Mouse (Mus musculus): ENCODE data around the gene Krt1. TPM values are rescaled to one million over a fixed set of nuclear protein-coding genes. Genes with fewer than 3 reads are reported as not detected.

Gene Krt1
- not detected for polyA plus RNA-seq (2014; fragmentation: Illumina TruSeq; extraction: RNeasy Lipid Tissue Mini Kit (QIAGEN cat#74804); ENCODE audit: low replicate concordance)

DNA sequence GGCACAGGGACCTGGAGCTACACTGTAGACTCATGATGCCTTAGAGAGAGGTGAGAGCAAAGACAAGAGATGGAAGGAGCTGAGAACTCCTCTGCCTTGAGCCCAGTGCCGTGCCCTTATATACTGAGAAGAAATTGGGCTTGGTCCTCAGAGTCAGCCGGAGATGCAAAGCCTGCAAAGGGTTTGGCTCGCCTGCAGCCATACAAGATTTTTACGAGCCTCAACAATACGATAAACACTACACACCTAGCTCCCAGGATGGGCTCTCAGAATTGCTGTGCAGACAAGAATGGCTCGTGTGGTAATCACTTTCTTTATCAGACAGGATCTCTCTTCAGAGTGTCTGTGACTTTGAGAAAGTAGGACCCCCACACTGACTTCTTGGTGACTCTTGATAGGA lies at the start of gene Krt1:
Krt1 (minus strand) TSS at position 101 of the 400 bp plus-strand sequence.

GRCm38 (mm10) chr15:101892820-101893219 lies 42.2 kb upstream of the Krt1 start, which contains the start of gene Krt76:
Gene Krt76 (minus strand): TSS chr15:101892920.

DNA sequence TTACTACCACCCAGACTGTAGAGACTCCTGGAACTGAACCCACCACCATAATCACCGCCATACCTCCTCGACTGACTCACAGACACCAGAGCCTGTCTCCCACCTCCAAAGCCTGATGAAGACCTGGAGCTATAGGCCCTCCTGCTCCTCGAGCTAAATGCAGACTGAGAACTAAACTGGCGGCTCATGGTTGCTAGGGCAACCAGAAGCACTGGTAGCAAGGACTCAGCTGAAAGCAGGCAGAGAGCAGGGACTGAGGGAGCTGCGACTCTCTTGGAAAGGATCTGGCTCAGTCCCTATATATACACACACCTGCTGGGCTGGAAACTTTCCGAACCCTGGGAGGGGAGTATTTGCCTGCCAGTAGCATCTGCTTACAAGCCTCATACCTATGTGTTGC lies 18.8 kb upstream of the Krt1 start, which contains the start of gene Krt77:
Krt77 (minus strand) TSS at position 275 of the 400 bp plus-strand sequence.

GRCm38 (mm10) chr15:101817875-101818274 lies 32.7 kb downstream of the Krt1 start, which contains the start of gene Krt2:
Gene Krt2 (minus strand): TSS chr15:101818169.

DNA sequence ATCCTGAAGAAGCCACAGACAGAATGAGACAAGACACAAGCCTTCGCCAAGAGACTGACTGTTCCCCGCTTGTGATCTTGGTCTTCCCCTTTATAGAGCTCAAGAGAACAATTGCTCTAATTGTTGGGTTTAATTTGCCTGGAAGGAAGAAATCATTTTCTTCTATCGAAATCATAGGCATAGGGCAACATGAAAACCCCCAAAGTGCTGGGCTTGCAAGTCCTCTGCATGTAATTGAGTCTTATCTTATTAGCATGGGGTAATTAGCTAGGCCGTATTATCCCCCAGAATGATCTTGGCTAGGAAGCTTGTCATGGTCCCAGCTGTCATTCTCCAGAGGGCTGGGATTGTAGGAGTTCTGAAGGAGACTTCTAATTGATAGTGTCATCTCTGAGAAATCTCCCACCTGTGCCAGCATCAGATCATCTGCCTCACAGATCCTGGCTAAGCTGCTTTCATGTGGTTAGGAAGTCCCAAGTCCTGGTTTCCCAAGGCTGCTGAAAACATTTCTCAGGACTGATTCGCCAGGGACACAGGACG lies 48.2 kb downstream of the Krt1 start, which contains the start of gene Krt73:
Krt73 (minus strand) TSS at position 51 of the 540 bp plus-strand sequence.

Other genes starting within 250 kb of the Krt1 start
- gene Gm5414, start 222.6 kb downstream of the Krt1 start, polyA plus RNA-seq (2014; fragmentation: Illumina TruSeq; extraction: RNeasy Lipid Tissue Mini Kit (QIAGEN cat#74804); ENCODE audit: low replicate concordance) = not detected
- gene Gm5478, start 203.4 kb downstream of the Krt1 start, polyA plus RNA-seq (2014; fragmentation: Illumina TruSeq; extraction: RNeasy Lipid Tissue Mini Kit (QIAGEN cat#74804); ENCODE audit: low replicate concordance) = not detected
- gene Krt6b, start 170.5 kb downstream of the Krt1 start, polyA plus RNA-seq (2014; fragmentation: Illumina TruSeq; extraction: RNeasy Lipid Tissue Mini Kit (QIAGEN cat#74804); ENCODE audit: low replicate concordance) = not detected
- gene Krt6a, start 156.5 kb downstream of the Krt1 start, polyA plus RNA-seq (2014; fragmentation: Illumina TruSeq; extraction: RNeasy Lipid Tissue Mini Kit (QIAGEN cat#74804); ENCODE audit: low replicate concordance) = not detected
- not detected for gene Krt5, start 137.9 kb downstream of the Krt1 start, polyA plus RNA-seq (2014; fragmentation: Illumina TruSeq; extraction: RNeasy Lipid Tissue Mini Kit (QIAGEN cat#74804); ENCODE audit: low replicate concordance)
- gene Krt71, start 107.7 kb downstream of the Krt1 start, polyA plus RNA-seq (2014; fragmentation: Illumina TruSeq; extraction: RNeasy Lipid Tissue Mini Kit (QIAGEN cat#74804); ENCODE audit: low replicate concordance) = not detected
- gene Krt72, start 64.3 kb downstream of the Krt1 start, polyA plus RNA-seq (2014; fragmentation: Illumina TruSeq; extraction: RNeasy Lipid Tissue Mini Kit (QIAGEN cat#74804); ENCODE audit: low replicate concordance) = not detected
- gene Krt73, start 48.4 kb downstream of the Krt1 start, polyA plus RNA-seq (2014; fragmentation: Illumina TruSeq; extraction: RNeasy Lipid Tissue Mini Kit (QIAGEN cat#74804); ENCODE audit: low replicate concordance) = not detected
- gene Krt2, start 32.6 kb downstream of the Krt1 start, polyA plus RNA-seq (2014; fragmentation: Illumina TruSeq; extraction: RNeasy Lipid Tissue Mini Kit (QIAGEN cat#74804); ENCODE audit: low replicate concordance) = not detected
- not detected for gene Krt77, start 18.9 kb upstream of the Krt1 start, polyA plus RNA-seq (2014; fragmentation: Illumina TruSeq; extraction: RNeasy Lipid Tissue Mini Kit (QIAGEN cat#74804); ENCODE audit: low replicate concordance)
- gene Krt76, start 42.1 kb upstream of the Krt1 start, polyA plus RNA-seq (2014; fragmentation: Illumina TruSeq; extraction: RNeasy Lipid Tissue Mini Kit (QIAGEN cat#74804); ENCODE audit: low replicate concordance) = not detected
- gene Krt4, start 73.9 kb upstream of the Krt1 start, polyA plus RNA-seq (2014; fragmentation: Illumina TruSeq; extraction: RNeasy Lipid Tissue Mini Kit (QIAGEN cat#74804); ENCODE audit: low replicate concordance) = not detected
- not detected for gene Krt79, start 89.5 kb upstream of the Krt1 start, polyA plus RNA-seq (2014; fragmentation: Illumina TruSeq; extraction: RNeasy Lipid Tissue Mini Kit (QIAGEN cat#74804); ENCODE audit: low replicate concordance)
- gene Krt78, start 103.5 kb upstream of the Krt1 start, polyA plus RNA-seq (2014; fragmentation: Illumina TruSeq; extraction: RNeasy Lipid Tissue Mini Kit (QIAGEN cat#74804); ENCODE audit: low replicate concordance) = not detected
- 56.2 TPM for gene Krt8, start 153.7 kb upstream of the Krt1 start, polyA plus RNA-seq (2014; fragmentation: Illumina TruSeq; extraction: RNeasy Lipid Tissue Mini Kit (QIAGEN cat#74804); ENCODE audit: low replicate concordance)
- gene Krt18, start 177.4 kb upstream of the Krt1 start, polyA plus RNA-seq (2014; fragmentation: Illumina TruSeq; extraction: RNeasy Lipid Tissue Mini Kit (QIAGEN cat#74804); ENCODE audit: low replicate concordance) = 1.4 TPM
- 159 TPM for gene Eif4b, start 223.0 kb upstream of the Krt1 start, polyA plus RNA-seq (2014; fragmentation: Illumina TruSeq; extraction: RNeasy Lipid Tissue Mini Kit (QIAGEN cat#74804); ENCODE audit: low replicate concordance)
- gene Tns2, start 249.6 kb upstream of the Krt1 start, polyA plus RNA-seq (2014; fragmentation: Illumina TruSeq; extraction: RNeasy Lipid Tissue Mini Kit (QIAGEN cat#74804); ENCODE audit: low replicate concordance) = 6.5 TPM

Measured in small intestine, adult 10 weeks (tissue).